Mouse (Mus musculus) ES-E14 (cell line): ENCODE results near the gene Lhfp.

ENCODE experiments used
- CHD2 ChIP-seq: IDR thresholded peaks from 2 replicates; pipeline ENCODE4 v1.6.1; 2014; ENCODE audit warnings: mild to moderate bottlenecking, low read depth, low read length, inconsistent platforms
- ZC3H11A ChIP-seq: IDR thresholded peaks from 2 replicates; pipeline ENCODE4 v1.6.1; 2012; ENCODE audit warnings: low read depth, mild to moderate bottlenecking, inconsistent platforms, low read length, borderline replicate concordance

DNA sequence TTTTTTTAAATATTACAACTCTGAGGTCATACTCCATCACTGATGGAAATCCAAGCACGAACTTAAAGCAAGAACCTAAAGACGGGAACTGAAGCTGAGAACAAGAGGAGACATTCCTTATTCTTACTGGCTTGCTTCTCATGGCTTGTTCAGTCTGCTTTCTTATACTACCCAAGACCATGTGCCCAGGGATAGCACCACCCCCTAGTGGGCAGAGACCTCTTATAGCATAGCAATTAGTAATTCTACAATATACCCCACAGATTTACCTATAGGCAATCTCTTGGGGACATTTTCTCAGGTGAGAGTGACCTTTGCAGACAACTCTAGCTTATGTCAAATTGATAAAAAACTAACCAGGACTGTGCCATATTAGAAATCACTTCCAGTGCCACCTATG lies 97.5 kb downstream of the Lhfp start:
- TF ChIP-seq CHD2 (no peak), ZC3H11A (no peak)
